Mouse (Mus musculus): ENCODE results near the gene Uimc1. TPM values are rescaled to one million over a fixed set of nuclear protein-coding genes. Genes with fewer than 3 reads are reported as not detected.
A peak's percentile ranks its signal among the peaks of the same experiment; 100 is the strongest.
"Not testable (repeated sequence)": the region's sequence is repeated elsewhere in the genome, so short reads cannot be mapped to it uniquely, and the experiment has no call there.

Uimc1 gene
- total RNA-seq (2021) = 10 to 100 TPM; 14.4 to 19.2 TPM

GRCm38 (mm10) chr13:55099726-55100478 lies at the start of gene Uimc1:
Uimc1 (minus strand) TSS chr13:55100300.
- intact Hi-C loops (cut with DNase I) = no loop called here

GRCm38 (mm10) chr13:55140271-55140670 lies 40.2 kb upstream of the Uimc1 start:
- no peak for DNase-seq (ENCODE audit: low spot score in 2 of 2)
- intact Hi-C loops (cut with DNase I) = no loop called here

More at GRCm38 (mm10) chr13:55099726-55100478, at the start of gene Uimc1:
- DNase-seq (ENCODE audit: low spot score in 2 of 2) = peak; percentile 79 to 83

GRCm38 (mm10) chr13:55135382-55135781 lies 35.3 kb upstream of the Uimc1 start:
- DNase-seq (ENCODE audit: low spot score in 2 of 2) = no peak
- intact Hi-C loops (cut with DNase I) = loop anchor here (5.0 kb wide), 1 partner anchor 42 kb away; no protein-coding TSS in a partner anchor

- intact Hi-C loops (cut with DNase I) = no loop called here
- no peak for DNase-seq (ENCODE audit: low spot score in 2 of 2)
These were observed 33.3 kb upstream of the Uimc1 start, which contains the start of gene Gm17617 for GRCm38 (mm10) chr13:55133448-55133847. Gm17617 (minus strand) TSS chr13:55133548.

GRCm38 (mm10) chr13:55124903-55125302 lies 24.8 kb upstream of the Uimc1 start:
- DNase-seq (ENCODE audit: low spot score in 2 of 2) = no peak
- intact Hi-C loops (cut with DNase I) = no loop called here

- intact Hi-C loops (cut with DNase I) = no loop called here
These were observed 14.3 kb upstream of the Uimc1 start for GRCm38 (mm10) chr13:55114375-55114774.

GRCm38 (mm10) chr13:55107694-55108093 lies 7.6 kb upstream of the Uimc1 start:
- DNase-seq (ENCODE audit: low spot score in 2 of 2) = peak; percentile 33 to 56
- intact Hi-C loops (cut with DNase I) = no loop called here

More at GRCm38 (mm10) chr13:55114375-55114774, 14.3 kb upstream of the Uimc1 start:
- no peak for DNase-seq (ENCODE audit: low spot score in 2 of 2)

- intact Hi-C loops (cut with DNase I) = no loop called here
- DNase-seq (ENCODE audit: low spot score in 2 of 2) = no peak
These were observed 7.0 kb upstream of the Uimc1 start for GRCm38 (mm10) chr13:55107116-55107515.

- intact Hi-C loops (cut with DNase I) = loop anchor here (1.0 kb wide), 1 partner anchor 72 kb away; no protein-coding TSS in a partner anchor
- DNase-seq (ENCODE audit: low spot score in 2 of 2) = peak; percentile 13 to 16
These were observed 6.0 kb upstream of the Uimc1 start for GRCm38 (mm10) chr13:55105953-55106691.

GRCm38 (mm10) chr13:55105045-55105952 lies 5.2 kb upstream of the Uimc1 start, which contains the start of gene Zfp346:
Zfp346 (plus strand) TSS chr13:55105311.
- intact Hi-C loops (cut with DNase I) = loop anchor here (1.0 kb wide), 1 partner anchor 73 kb away; no protein-coding TSS in a partner anchor
- DNase-seq (ENCODE audit: low spot score in 2 of 2) = peak; percentile 97 to 98

GRCm38 (mm10) chr13:55103351-55103750 lies 3.3 kb upstream of the Uimc1 start:
- DNase-seq (ENCODE audit: low spot score in 2 of 2) = no peak
- intact Hi-C loops (cut with DNase I) = no loop called here

GRCm38 (mm10) chr13:55102366-55102765 lies 2.3 kb upstream of the Uimc1 start:
- intact Hi-C loops (cut with DNase I) = no loop called here
- no peak for DNase-seq (ENCODE audit: low spot score in 2 of 2)

- intact Hi-C loops (cut with DNase I) = no loop called here
- no peak for DNase-seq (ENCODE audit: low spot score in 2 of 2)
These were observed 1.5 kb upstream of the Uimc1 start for GRCm38 (mm10) chr13:55101627-55102026.

- peak; percentile 9 to 11 for DNase-seq (ENCODE audit: low spot score in 2 of 2)
- intact Hi-C loops (cut with DNase I) = no loop called here
These were observed 904 bp downstream of the Uimc1 start for GRCm38 (mm10) chr13:55099066-55099725.

GRCm38 (mm10) chr13:55097841-55098240 lies 2.3 kb downstream of the Uimc1 start:
- DNase-seq (ENCODE audit: low spot score in 2 of 2); intact Hi-C loops (cut with DNase I): not testable (repeated sequence)

GRCm38 (mm10) chr13:55092588-55092987 lies 7.5 kb downstream of the Uimc1 start:
- DNase-seq (ENCODE audit: low spot score in 2 of 2) = peak; percentile 21 to 79
- intact Hi-C loops (cut with DNase I) = no loop called here

GRCm38 (mm10) chr13:55075597-55075996 lies 24.5 kb downstream of the Uimc1 start:
- intact Hi-C loops (cut with DNase I) = no loop called here

GRCm38 (mm10) chr13:55071322-55071721 lies 28.8 kb downstream of the Uimc1 start:
- intact Hi-C loops (cut with DNase I) = loop anchor here (1.0 kb wide), 1 partner anchor 272 kb away; no protein-coding TSS in a partner anchor
- peak in 1 of 2 experiments; percentile 50 for DNase-seq (ENCODE audit: low spot score in 2 of 2)

More at GRCm38 (mm10) chr13:55075597-55075996, 24.5 kb downstream of the Uimc1 start:
- no peak for DNase-seq (ENCODE audit: low spot score in 2 of 2)

- intact Hi-C loops (cut with DNase I) = loop anchor here (5.0 kb wide), 1 partner anchor 352 kb away; no protein-coding TSS in a partner anchor
- DNase-seq (ENCODE audit: low spot score in 2 of 2) = no peak
These were observed 30.4 kb downstream of the Uimc1 start for GRCm38 (mm10) chr13:55069719-55070118.
